Mouse (Mus musculus) CH12.LX (cell line): ENCODE data around the gene Myo15b. TPM values are rescaled to one million over a fixed set of nuclear protein-coding genes. Genes with fewer than 3 reads are reported as not detected.

Experiments
- DNase-seq: peaks from one replicate; pipeline ENCODE4 v3.0.0-alpha.2; 2013; ENCODE audit errors: extremely low read depth
- H3K27ac ChIP-seq: 2 replicates; pipeline ENCODE4 v1.5.1; 2012; ENCODE audit warnings: low read depth, mild to moderate bottlenecking, control low read depth, moderate library complexity; ENCODE audit not compliant: insufficient read depth
- H3K27me3 ChIP-seq: replicated peaks from 2 replicates; pipeline ENCODE3; 2012; ENCODE audit warnings: inconsistent platforms
- H3K36me3 ChIP-seq, 2 experiments: replicated peaks in 1 of 2; 2 replicates each; pipeline versions ENCODE3 to v1.6.1; 2012; ENCODE audit warnings: inconsistent platforms in 1 of 2, low read length in 1 of 2, mild to moderate bottlenecking in 1 of 2, mixed read lengths in 1 of 2, moderate library complexity in 1 of 2; ENCODE audit not compliant: control insufficient read depth in 1 of 2, insufficient read depth in 1 of 2
- H3K4me1 ChIP-seq, 2 experiments: 2 replicates each; pipeline ENCODE4 v1.6.1; 2012; ENCODE audit warnings: inconsistent platforms in 1 of 2, moderate library complexity in 1 of 2; ENCODE audit not compliant: insufficient read depth in 2 of 2, control insufficient read depth in 1 of 2
- H3K4me2 ChIP-seq: 2 replicates; pipeline ENCODE4 v1.6.1; 2012; ENCODE audit warnings: low read depth, mild to moderate bottlenecking, control low read depth; ENCODE audit not compliant: poor library complexity, insufficient read depth, severe bottlenecking
- H3K4me3 ChIP-seq, 3 experiments: fragments of 150-350 bp in 1 of 3; sonication (generic) in 1 of 3; replicated peaks in 1 of 3; 2 replicates each; pipeline versions ENCODE3 to v1.5.1; 2011 to 2012; ENCODE audit warnings: low read depth in 2 of 3, low read length in 2 of 3, mild to moderate bottlenecking in 2 of 3, moderate library complexity in 2 of 3, control low read depth in 1 of 3, improper control_type of control experiment in 1 of 3, inconsistent platforms in 1 of 3, mixed read lengths in 1 of 3; ENCODE audit not compliant: poor library complexity in 1 of 3
- H3K79me2 ChIP-seq: replicated peaks from 2 replicates; pipeline ENCODE4 v1.6.1; 2012; ENCODE audit warnings: mild to moderate bottlenecking, moderate library complexity; ENCODE audit not compliant: control insufficient read depth, poor library complexity, insufficient read depth, severe bottlenecking; ENCODE audit errors: extremely low read depth
- H3K9ac ChIP-seq: 2 replicates; pipeline ENCODE4 v1.6.1; 2012; ENCODE audit warnings: low read depth, mild to moderate bottlenecking, control low read depth, moderate library complexity; ENCODE audit not compliant: insufficient read depth
- H3K9me3 ChIP-seq: replicated peaks from 2 replicates; pipeline ENCODE3; 2012; ENCODE audit warnings: low read length, inconsistent platforms, mixed read lengths
- BHLHE40 ChIP-seq: IDR thresholded peaks from 2 replicates; pipeline ENCODE4 v1.6.1; 2011; ENCODE audit warnings: mild to moderate bottlenecking, low read depth, low read length, improper control_type of control experiment
- CHD2 ChIP-seq: IDR thresholded peaks from 2 replicates; pipeline ENCODE4 v1.6.1; 2011; ENCODE audit warnings: low read length, improper control_type of control experiment
- CTCF ChIP-seq, 2 experiments: IDR thresholded peaks in 1 of 2; conservative IDR thresholded peaks in 1 of 2; 2 replicates each; pipeline ENCODE4 v1.5.1; 2011 to 2012; ENCODE audit warnings: low read depth in 2 of 2, low read length in 2 of 2, improper control_type of control experiment in 1 of 2, inconsistent platforms in 1 of 2, mild to moderate bottlenecking in 1 of 2, moderate library complexity in 1 of 2
- E2F4 ChIP-seq: IDR thresholded peaks from 2 replicates; pipeline ENCODE4 v1.6.1; 2011; ENCODE audit warnings: low read depth, low read length, improper control_type of control experiment; ENCODE audit not compliant: insufficient replicate concordance
- EP300 ChIP-seq: IDR thresholded peaks from 2 replicates; pipeline ENCODE4 v1.6.1; 2011; ENCODE audit warnings: low read length, improper control_type of control experiment
- ETS1 ChIP-seq: conservative IDR thresholded peaks from 2 replicates; pipeline ENCODE4 v1.6.1; 2012; ENCODE audit warnings: low read depth, mild to moderate bottlenecking, inconsistent platforms, low read length, improper control_type of control experiment, moderate library complexity
- GABPA ChIP-seq: IDR thresholded peaks from 2 replicates; pipeline ENCODE4 v1.6.1; 2012; ENCODE audit warnings: low read depth, low read length, improper control_type of control experiment, inconsistent platforms; ENCODE audit not compliant: insufficient replicate concordance
- HCFC1 ChIP-seq: IDR thresholded peaks from 2 replicates; pipeline ENCODE4 v1.6.1; 2012; ENCODE audit warnings: low read depth, mild to moderate bottlenecking, inconsistent platforms, low read length, improper control_type of control experiment
- IRF4 ChIP-seq: IDR thresholded peaks from 2 replicates; pipeline ENCODE4 v1.6.1; 2014; ENCODE audit warnings: low read depth, mild to moderate bottlenecking, inconsistent platforms, low read length, improper control_type of control experiment
- JUN ChIP-seq: IDR thresholded peaks from 2 replicates; pipeline ENCODE4 v1.6.1; 2011; ENCODE audit warnings: low read depth, mild to moderate bottlenecking, low read length, improper control_type of control experiment, moderate library complexity; ENCODE audit not compliant: insufficient read depth
- KAT2A ChIP-seq: IDR thresholded peaks from 2 replicates; pipeline ENCODE4 v1.6.1; 2012; ENCODE audit warnings: low read length, improper control_type of control experiment, inconsistent platforms; ENCODE audit not compliant: insufficient replicate concordance
- MAX ChIP-seq: IDR thresholded peaks from 2 replicates; pipeline ENCODE4 v1.6.1; 2011; ENCODE audit warnings: low read length, improper control_type of control experiment
- MAZ ChIP-seq: IDR thresholded peaks from 2 replicates; pipeline ENCODE4 v1.6.1; 2012; ENCODE audit warnings: low read depth, mild to moderate bottlenecking, inconsistent platforms, low read length, improper control_type of control experiment, moderate library complexity
- MEF2A ChIP-seq: IDR thresholded peaks from 2 replicates; pipeline ENCODE4 v1.6.1; 2014; ENCODE audit warnings: low read depth, mild to moderate bottlenecking, inconsistent platforms, low read length, improper control_type of control experiment, borderline replicate concordance
- MXI1 ChIP-seq: IDR thresholded peaks from 2 replicates; pipeline ENCODE4 v1.6.1; 2011; ENCODE audit warnings: mild to moderate bottlenecking, low read depth, low read length, improper control_type of control experiment
- MYC ChIP-seq: IDR thresholded peaks from 2 replicates; pipeline ENCODE4 v1.6.1; 2011; ENCODE audit warnings: low read depth, mild to moderate bottlenecking, improper control_type of control experiment, low read length
- NELFE ChIP-seq: IDR thresholded peaks from 2 replicates; pipeline ENCODE4 v1.6.1; 2011; ENCODE audit warnings: low read depth, low read length, improper control_type of control experiment
- PAX5 ChIP-seq: IDR thresholded peaks from 2 replicates; pipeline ENCODE4 v1.6.1; 2012; ENCODE audit warnings: low read length, inconsistent platforms, mixed read lengths
- POLR2A ChIP-seq: IDR thresholded peaks from 2 replicates; pipeline ENCODE4 v1.6.1; 2011; ENCODE audit warnings: low read depth, mild to moderate bottlenecking, improper control_type of control experiment, low read length
- POLR2AphosphoS2 ChIP-seq: IDR thresholded peaks from 2 replicates; pipeline ENCODE4 v1.6.1; 2011; ENCODE audit warnings: low read depth, low read length, improper control_type of control experiment
- RAD21 ChIP-seq: IDR thresholded peaks from 2 replicates; pipeline ENCODE4 v1.6.1; 2011; ENCODE audit warnings: low read depth, mild to moderate bottlenecking, low read length, improper control_type of control experiment, moderate library complexity
- SIN3A ChIP-seq: IDR thresholded peaks from 2 replicates; pipeline ENCODE4 v1.6.1; 2012; ENCODE audit warnings: low read length, improper control_type of control experiment, inconsistent platforms
- SMC3 ChIP-seq: IDR thresholded peaks from 2 replicates; pipeline ENCODE4 v1.6.1; 2011; ENCODE audit warnings: low read depth, low read length, improper control_type of control experiment
- TBP ChIP-seq: conservative IDR thresholded peaks from 2 replicates; pipeline ENCODE4 v1.6.1; 2011; ENCODE audit warnings: low read depth, low read length, improper control_type of control experiment
- TCF12 ChIP-seq: IDR thresholded peaks from 2 replicates; pipeline ENCODE4 v1.6.1; 2014; ENCODE audit warnings: low read depth, mild to moderate bottlenecking, inconsistent platforms, low read length, improper control_type of control experiment
- USF1 ChIP-seq: IDR thresholded peaks from 2 replicates; pipeline ENCODE4 v1.6.1; 2014; ENCODE audit warnings: low read depth, mild to moderate bottlenecking, inconsistent platforms, low read length, improper control_type of control experiment
- USF2 ChIP-seq: conservative IDR thresholded peaks from 2 replicates; pipeline ENCODE4 v1.6.1; 2011; ENCODE audit warnings: low read depth, low read length, improper control_type of control experiment
- ZC3H11A ChIP-seq: IDR thresholded peaks from 2 replicates; pipeline ENCODE4 v1.6.1; 2012; ENCODE audit warnings: low read depth, mild to moderate bottlenecking, inconsistent platforms, low read length, improper control_type of control experiment
- dilution Hi-C: fragments of 300-500 bp; cut with MboI; formaldehyde crosslinking; loops from 2 replicates; pipeline ENCODE4 v1.14.3; 2020; ENCODE audit warnings: low sequenced_read_pairs; ENCODE audit not compliant: extremely low pct_unique_long_range_greater_than_20kb, extremely low pct_ligation_motif_present
- in situ Hi-C: fragments of 300-500 bp; cut with MboI; formaldehyde crosslinking; loops from 3 replicates; pipeline ENCODE4 v1.14.3; 2019; ENCODE audit warnings: low sequenced_read_pairs, low pct_ligation_motif_present, low pct_unique_long_range_greater_than_20kb, mixed read lengths
- polyA plus RNA-seq: library from polyadenylated mRNA; unstranded; fragments of >175 nt; gene quantifications from 2 replicates; pipeline ENCODE4 v1.2.1, GENCODE M21; 2012; ENCODE audit warnings: low read depth; ENCODE audit not compliant: insufficient read length
- total RNA-seq, 2 experiments: library from RNA; depleted of rRNA; stranded (reverse); fragments of 300-350 nt in 1 of 2; fragments of >200 nt in 1 of 2; gene quantifications; 2 replicates each; pipeline ENCODE4 v1.2.3; 2012 to 2014

Gene Myo15b
- total and polyA plus RNA-seq, 3 experiments, result 0.21 to 0.43 TPM; not detected in 1

DNA sequence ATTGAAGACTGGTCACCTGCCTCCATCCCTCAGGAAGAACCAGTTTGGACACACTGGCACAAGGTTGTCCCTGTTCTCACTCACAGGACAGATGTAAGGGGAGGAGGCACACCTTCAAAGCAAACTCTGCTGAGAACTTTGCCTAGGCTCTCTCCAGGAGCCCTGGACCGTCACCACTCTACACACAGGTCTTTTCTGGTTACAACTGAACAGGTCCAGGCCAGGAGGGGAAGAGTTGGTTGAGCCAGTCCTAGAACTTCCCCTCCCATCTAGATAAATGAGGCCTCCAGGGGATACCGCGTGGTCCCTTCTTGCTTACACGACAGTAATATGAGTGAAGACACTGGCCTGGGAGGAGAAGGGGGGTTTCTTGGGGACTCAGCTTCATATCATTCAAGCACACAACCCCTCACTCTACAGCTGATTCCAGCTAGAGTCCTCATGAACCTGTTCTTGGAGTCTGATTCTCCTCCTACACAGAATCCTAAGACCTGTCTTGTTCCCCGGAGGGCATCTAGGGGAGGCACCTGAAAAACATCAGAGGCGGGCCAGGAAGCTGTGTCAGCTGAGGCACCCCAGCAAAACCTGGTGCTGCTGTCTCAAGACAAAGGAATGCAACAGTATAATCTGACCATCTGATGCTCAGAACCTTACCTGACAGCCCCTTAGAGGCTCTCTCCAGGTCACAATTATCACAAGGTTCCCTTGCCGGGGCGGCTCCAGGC, 46.2 kb downstream of the Myo15b start:
- DNase-seq, result peak; percentile 81

DNA sequence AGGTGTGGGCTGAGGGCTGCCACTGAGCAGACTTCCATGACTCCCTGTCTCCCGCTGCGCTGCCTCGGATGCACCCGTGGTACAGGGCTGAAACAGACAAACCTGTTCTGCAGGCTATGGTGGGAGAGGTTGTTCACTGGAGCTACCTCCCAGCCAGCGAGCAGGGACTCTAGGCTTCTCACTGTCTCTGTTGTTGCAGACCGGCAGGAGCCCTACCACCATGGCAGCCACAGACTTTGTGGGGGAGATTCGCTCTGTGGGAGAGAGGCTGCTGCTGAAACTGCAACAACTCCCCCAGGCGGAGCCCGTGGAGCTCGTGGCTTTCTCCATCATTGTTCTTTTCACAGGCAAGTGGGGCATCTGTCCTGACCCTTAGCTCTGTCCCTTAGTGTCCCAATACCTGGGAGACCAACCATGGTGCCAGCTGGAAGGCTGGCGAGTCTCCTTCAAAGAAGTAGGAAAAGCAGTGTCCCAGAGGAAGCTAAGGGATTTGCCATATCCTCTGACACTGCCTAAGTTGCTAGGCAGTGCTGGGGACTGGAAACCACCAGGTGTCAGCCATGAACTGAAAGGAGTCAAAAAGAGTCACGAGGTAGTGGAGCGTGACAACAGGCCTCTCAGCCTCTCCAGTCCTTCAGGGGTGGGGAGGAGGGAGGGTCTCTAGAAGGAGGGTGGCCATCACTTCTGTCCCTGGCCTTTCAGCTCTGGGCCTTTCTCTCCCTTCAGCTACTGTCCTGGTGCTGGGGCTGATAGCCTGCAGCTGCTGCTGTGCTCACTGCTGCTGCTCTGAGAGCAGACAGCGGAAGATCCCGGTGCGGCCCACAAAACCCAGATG, 47.0 kb downstream of the Myo15b start:
- Histone ChIP-seq H3K4me2 (peak overlapping the region; percentile 14), H3K4me1 (peaks cover 25 to 70% of the 10 kb centered on the region in 2 experiments), H3K27ac (peak overlapping the region; percentile 47), H3K4me3 (peak overlapping the region in 2 of 3 experiments; percentile 16 to 22), H3K36me3 (peaks cover 10 to 72% of the 10 kb centered on the region in 2 experiments), H3K9me3 (no peaks in the 10 kb centered on the region), H3K9ac (no peak overlapping the region), H3K27me3 (no peaks in the 10 kb centered on the region), H3K79me2 (no peaks in the 10 kb centered on the region)
- dilution Hi-C loops (no loop called here), in situ Hi-C loops (no loop called here)
- DNase-seq, result peak; percentile 87
- TF ChIP-seq USF1 (peak; percentile 23; the same call in 1 of the 2 replicates), RAD21 (peak; percentile 64), POLR2AphosphoS2 (no peak), MAZ (peak; percentile 81; the same call in 1 of the 2 replicates), CHD2 (no peak), IRF4 (peak; percentile 86), BHLHE40 (peak; percentile 73), SMC3 (peak; percentile 62), MAX (peak; percentile 69; the same call in 1 of the 2 replicates), CTCF (conservative IDR thresholded peaks at IDR 0.05 in 1 of 2, IDR thresholded peaks at IDR 0.05 in 1 of 2; ENCODE audit: low read depth in 2 of 2, low read length in 2 of 2) (peak in 1 of 2 experiments; percentile 80; a peak in 2 of 4 replicates), PAX5 (no peak), MYC (peak; percentile 76), EP300 (peak; percentile 71), JUN (0 out of 2 replicates have a peak, but pooled peaks have one; percentile 13), MXI1 (peak; percentile 43; the same call in 1 of the 2 replicates), E2F4 (no peak), HCFC1 (no peak), SIN3A (peak; percentile 58; the same call in 1 of the 2 replicates), TCF12 (peak; percentile 51), TBP (0 out of 2 replicates have a peak, but pooled peaks have one; percentile 24), KAT2A (no peak), USF2 (no peak), MEF2A (peak; percentile 72; the same call in 1 of the 2 replicates), ZC3H11A (no peak)

More for the DNA sequence above, 46.2 kb downstream of the Myo15b start:
- Histone ChIP-seq H3K36me3 (peaks cover 10 to 69% of the 10 kb centered on the region in 2 experiments), H3K9me3 (no peaks in the 10 kb centered on the region), H3K4me1 (peaks cover 31 to 78% of the 10 kb centered on the region in 2 experiments), H3K27ac (peak overlapping the region; percentile 47), H3K9ac (no peak overlapping the region), H3K4me2 (peak overlapping the region; percentile 14), H3K4me3 (peak overlapping the region in 2 of 3 experiments; percentile 16 to 22)
- in situ Hi-C loops, result no loop called here
- dilution Hi-C loops, result no loop called here
- TF ChIP-seq CTCF (conservative IDR thresholded peaks at IDR 0.05 in 1 of 2, IDR thresholded peaks at IDR 0.05 in 1 of 2; ENCODE audit: low read depth in 2 of 2, low read length in 2 of 2) (no peak), ETS1 (0 out of 2 replicates have a peak, but pooled peaks have one; percentile 25), PAX5 (no peak), GABPA (no peak), IRF4 (no peak; the same call in 1 of the 2 replicates), MXI1 (peak; percentile 6; the same call in 1 of the 2 replicates), POLR2A (no peak), MAX (peak; percentile 11; the same call in 1 of the 2 replicates), SIN3A (0 out of 2 replicates have a peak, but pooled peaks have one; percentile 8), USF2 (no peak), NELFE (no peak)
- TF ChIP-seq, all 38 proteins: peak for 4
- H3K27me3 ChIP-seq, result no peaks in the 10 kb centered on the region
- no peaks in the 10 kb centered on the region for H3K79me2 ChIP-seq
